Mouse (Mus musculus): ENCODE data around the gene Hexb. TPM values are rescaled to one million over a fixed set of nuclear protein-coding genes. Genes with fewer than 3 reads are reported as not detected.

Hexb gene
- total and polyA plus RNA-seq, 3 experiments, result 31.0 to 75.7 (median 37.9) TPM

- H3K9me3 ChIP-seq (replicated peaks; ENCODE audit: low read length), result peaks cover 2% of the 10 kb centered on the region
- no peaks in the 10 kb centered on the region for H3K27me3 ChIP-seq (replicated peaks)
- H3K27ac ChIP-seq (ENCODE audit: insufficient read depth, low read depth), result no peak overlapping the region
- H3K9ac ChIP-seq (ENCODE audit: insufficient read depth, low read depth), result 0 out of 2 replicates have a peak overlapping the region, but pooled peaks have one; percentile 15
- H3K4me3 ChIP-seq (replicated peaks in 1 of 3; ENCODE audit: low read depth in 2 of 3, low read length in 2 of 3, poor library complexity in 1 of 3), result no peak overlapping the region
- H3K79me2 ChIP-seq (replicated peaks; ENCODE audit: control insufficient read depth, extremely low read depth, insufficient read depth, poor library complexity, severe bottlenecking), result no peaks in the 10 kb centered on the region
- DNase-seq (ENCODE audit: extremely low read depth), result no peak
- no peak for TF ChIP-seq ELF1 (IDR thresholded peaks at IDR 0.05; ENCODE audit: low read depth, low read length)
- no peak for TF ChIP-seq IRF4 (IDR thresholded peaks at IDR 0.05; ENCODE audit: low read depth, low read length)
- no peak for TF ChIP-seq ZNF384 (IDR thresholded peaks at IDR 0.05; ENCODE audit: low read depth, low read length)
- no peak for TF ChIP-seq CHD1 (IDR thresholded peaks at IDR 0.05; ENCODE audit: low read depth, low read length)
- no peak for TF ChIP-seq RCOR1 (conservative IDR thresholded peaks at IDR 0.05; ENCODE audit: low read depth, low read length)
- no peak for TF ChIP-seq JUN (IDR thresholded peaks at IDR 0.05; ENCODE audit: insufficient read depth, low read depth, low read length)
- TF ChIP-seq POLR2AphosphoS2 (IDR thresholded peaks at IDR 0.05; ENCODE audit: low read depth, low read length), result no peak
- dilution Hi-C loops (cut with MboI; ENCODE audit: extremely low pct_ligation_motif_present, extremely low pct_unique_long_range_greater_than_20kb, low sequenced_read_pairs) (no loop called here), in situ Hi-C loops (cut with MboI; ENCODE audit: low pct_ligation_motif_present, low pct_unique_long_range_greater_than_20kb, low sequenced_read_pairs) (no loop called here)
- peaks cover 0 to 38% of the 10 kb centered on the region in 2 experiments; a peak in 2 of 4 replicates for H3K4me1 ChIP-seq (ENCODE audit: control insufficient read depth in 1 of 2, insufficient read depth in 2 of 2)
- no peaks in the 10 kb centered on the region for H3K36me3 ChIP-seq (replicated peaks in 1 of 2; ENCODE audit: control insufficient read depth in 1 of 2, insufficient read depth in 1 of 2, low read length in 1 of 2)
- H3K4me2 ChIP-seq (ENCODE audit: insufficient read depth, low read depth, poor library complexity, severe bottlenecking), result peak overlapping the region; percentile 44; the same call in 1 of the 2 replicates
Observed at GRCm38 (mm10) chr13:97206046-97206445, 7.9 kb upstream of the Hexb start.

GRCm38 (mm10) chr13:97205052-97205701 is 7.0 kb upstream of the Hexb start:
- H3K9me3 ChIP-seq (replicated peaks; ENCODE audit: low read length), result no peaks in the 10 kb centered on the region
- peak overlapping the region; percentile 44 for H3K4me2 ChIP-seq (ENCODE audit: insufficient read depth, low read depth, poor library complexity, severe bottlenecking)
- no peaks in the 10 kb centered on the region for H3K79me2 ChIP-seq (replicated peaks; ENCODE audit: control insufficient read depth, extremely low read depth, insufficient read depth, poor library complexity, severe bottlenecking)
- in situ Hi-C loops (cut with MboI; ENCODE audit: low pct_ligation_motif_present, low pct_unique_long_range_greater_than_20kb, low sequenced_read_pairs) (no loop called here), dilution Hi-C loops (cut with MboI; ENCODE audit: extremely low pct_ligation_motif_present, extremely low pct_unique_long_range_greater_than_20kb, low sequenced_read_pairs) (no loop called here)
- H3K4me1 ChIP-seq (ENCODE audit: control insufficient read depth in 1 of 2, insufficient read depth in 2 of 2), result peaks cover 0 to 38% of the 10 kb centered on the region in 2 experiments; a peak in 2 of 4 replicates
- 0 out of 2 replicates have a peak overlapping the region, but pooled peaks have one; percentile 29 for H3K27ac ChIP-seq (ENCODE audit: insufficient read depth, low read depth)
- H3K27me3 ChIP-seq (replicated peaks), result no peaks in the 10 kb centered on the region
- no peaks in the 10 kb centered on the region for H3K36me3 ChIP-seq (replicated peaks in 1 of 2; ENCODE audit: control insufficient read depth in 1 of 2, insufficient read depth in 1 of 2, low read length in 1 of 2)
- H3K4me3 ChIP-seq (replicated peaks in 1 of 3; ENCODE audit: low read depth in 2 of 3, low read length in 2 of 3, poor library complexity in 1 of 3), result peak overlapping the region; percentile 21 to 41 (median 36)
- peak; percentile 89 for DNase-seq (ENCODE audit: extremely low read depth)
- H3K9ac ChIP-seq (ENCODE audit: insufficient read depth, low read depth), result peak overlapping the region; percentile 61
- TF ChIP-seq USF1 (IDR thresholded peaks at IDR 0.05; ENCODE audit: low read depth, low read length), result no peak
- TF ChIP-seq MAFK (IDR thresholded peaks at IDR 0.05; ENCODE audit: insufficient replicate concordance, low read length), result no peak
- no peak for TF ChIP-seq TBP (conservative IDR thresholded peaks at IDR 0.05; ENCODE audit: low read depth, low read length)
- TF ChIP-seq JUND (conservative IDR thresholded peaks at IDR 0.05; ENCODE audit: low read depth, low read length), result no peak
- TF ChIP-seq KAT2A (IDR thresholded peaks at IDR 0.05; ENCODE audit: insufficient replicate concordance, low read length), result peak; percentile 83; the same call in 1 of the 2 replicates
- no peak for TF ChIP-seq ZNF384 (IDR thresholded peaks at IDR 0.05; ENCODE audit: low read depth, low read length)
- peak; percentile 54; the same call in 1 of the 2 replicates for TF ChIP-seq MAX (IDR thresholded peaks at IDR 0.05; ENCODE audit: low read length)
- peak; percentile 67 for TF ChIP-seq SMC3 (IDR thresholded peaks at IDR 0.05; ENCODE audit: low read depth, low read length)
- no peak; the same call in 1 of the 2 replicates for TF ChIP-seq EP300 (IDR thresholded peaks at IDR 0.05; ENCODE audit: low read length)
- TF ChIP-seq IRF4 (IDR thresholded peaks at IDR 0.05; ENCODE audit: low read depth, low read length), result peak; percentile 11; the same call in 1 of the 2 replicates
- no peak for TF ChIP-seq POLR2AphosphoS2 (IDR thresholded peaks at IDR 0.05; ENCODE audit: low read depth, low read length)
- no peak for TF ChIP-seq E2F4 (IDR thresholded peaks at IDR 0.05; ENCODE audit: insufficient replicate concordance, low read depth, low read length)
- TF ChIP-seq ZMIZ1 (IDR thresholded peaks at IDR 0.05; ENCODE audit: low read depth, low read length), result no peak
- 0 out of 2 replicates have a peak, but pooled peaks have one; percentile 38 for TF ChIP-seq MAZ (IDR thresholded peaks at IDR 0.05; ENCODE audit: low read depth, low read length)
- peak; percentile 56 for TF ChIP-seq CHD2 (IDR thresholded peaks at IDR 0.05; ENCODE audit: low read length)
- TF ChIP-seq TCF12 (IDR thresholded peaks at IDR 0.05; ENCODE audit: low read depth, low read length), result peak; percentile 45; the same call in 1 of the 2 replicates
- TF ChIP-seq ETS1 (conservative IDR thresholded peaks at IDR 0.05; ENCODE audit: low read depth, low read length), result 0 out of 2 replicates have a peak, but pooled peaks have one; percentile 19
- no peak for TF ChIP-seq UBTF (IDR thresholded peaks at IDR 0.05; ENCODE audit: low read depth, low read length)
- no peak for TF ChIP-seq RCOR1 (conservative IDR thresholded peaks at IDR 0.05; ENCODE audit: low read depth, low read length)
- TF ChIP-seq PAX5 (IDR thresholded peaks at IDR 0.05; ENCODE audit: low read length), result no peak
- TF ChIP-seq USF2 (conservative IDR thresholded peaks at IDR 0.05; ENCODE audit: low read depth, low read length), result no peak
- TF ChIP-seq NELFE (IDR thresholded peaks at IDR 0.05; ENCODE audit: low read depth, low read length), result peak; percentile 21; the same call in 1 of the 2 replicates
- no peak for TF ChIP-seq MYC (IDR thresholded peaks at IDR 0.05; ENCODE audit: low read depth, low read length)
- peak; percentile 41 for TF ChIP-seq RAD21 (IDR thresholded peaks at IDR 0.05; ENCODE audit: low read depth, low read length)
- no peak for TF ChIP-seq ZKSCAN1 (IDR thresholded peaks at IDR 0.05; ENCODE audit: borderline replicate concordance, low read depth, low read length)
- 0 out of 2 replicates have a peak, but pooled peaks have one; percentile 19 for TF ChIP-seq MEF2A (IDR thresholded peaks at IDR 0.05; ENCODE audit: borderline replicate concordance, low read depth, low read length)
- no peak for TF ChIP-seq JUN (IDR thresholded peaks at IDR 0.05; ENCODE audit: insufficient read depth, low read depth, low read length)
- peak; percentile 71 for TF ChIP-seq ELF1 (IDR thresholded peaks at IDR 0.05; ENCODE audit: low read depth, low read length)
